Mouse (Mus musculus) myocyte (in vitro differentiated cells): Measurements from ENCODE around the gene Kat2b.

ENCODE experiments used
- CEBPB ChIP-seq: IDR thresholded peaks from 2 replicates; pipeline ENCODE4 v1.6.1; 2011; ENCODE audit warnings: mild to moderate bottlenecking, moderate library complexity; ENCODE audit not compliant: poor library complexity, insufficient read depth, severe bottlenecking
- E2F4 ChIP-seq: IDR thresholded peaks from one replicate; pipeline ENCODE4 v1.6.1; 2011; ENCODE audit warnings: mild to moderate bottlenecking, control low read depth, moderate library complexity; ENCODE audit not compliant: insufficient read depth
- MAX ChIP-seq: IDR thresholded peaks from one replicate; pipeline ENCODE4 v1.6.1; 2011; ENCODE audit warnings: low read depth, mild to moderate bottlenecking, control low read depth
- POLR2A ChIP-seq: IDR thresholded peaks from one replicate; pipeline ENCODE4 v1.6.1; 2011; ENCODE audit warnings: low read depth, mild to moderate bottlenecking, control low read depth, moderate library complexity; ENCODE audit not compliant: insufficient read length
- POLR2AphosphoS2 ChIP-seq: IDR thresholded peaks from one replicate; pipeline ENCODE4 v1.6.1; 2011; ENCODE audit warnings: low read depth, control low read depth; ENCODE audit not compliant: insufficient read length
- SRF ChIP-seq: IDR thresholded peaks from one replicate; pipeline ENCODE4 v1.6.1; 2011; ENCODE audit warnings: low read depth; ENCODE audit not compliant: control insufficient read depth, insufficient read length
- USF1 ChIP-seq: IDR thresholded peaks from one replicate; pipeline ENCODE4 v1.6.1; 2011; ENCODE audit warnings: low read depth, mild to moderate bottlenecking, control low read depth, moderate library complexity

DNA sequence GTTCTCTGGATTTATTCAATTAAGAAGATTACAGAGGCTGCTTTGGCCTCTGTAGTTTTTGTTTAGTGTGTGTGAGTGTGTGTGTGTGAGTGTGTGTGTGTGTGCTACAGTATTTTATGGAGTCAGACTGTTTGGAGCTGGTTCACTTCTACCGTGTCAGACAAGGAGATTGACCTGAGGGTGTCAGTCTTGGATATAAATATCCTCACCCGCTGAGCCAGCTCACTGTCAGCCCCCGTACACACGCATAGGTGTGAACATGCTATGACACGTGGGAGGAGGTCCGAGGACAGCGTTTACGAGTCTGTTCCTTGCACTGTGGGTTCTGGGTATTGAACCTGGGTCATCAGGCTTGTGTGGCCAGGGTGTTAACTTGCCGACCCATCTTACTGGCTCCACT, 57.1 kb downstream of the Kat2b start:
- TF ChIP-seq POLR2A, result no peak
- no peak for TF ChIP-seq E2F4
- TF ChIP-seq CEBPB, result no peak
- TF ChIP-seq SRF, result no peak
- TF ChIP-seq MAX, result no peak
- no peak for TF ChIP-seq POLR2AphosphoS2
- TF ChIP-seq USF1, result no peak
